Mouse (Mus musculus) embryonic facial prominence, embryonic 15.5 days (tissue): ENCODE results near the gene Gpd1l. TPM values are rescaled to one million over a fixed set of nuclear protein-coding genes. Genes with fewer than 3 reads are reported as not detected.
A peak's percentile ranks its signal among the peaks of the same experiment; 100 is the strongest.

Source experiments
- ATAC-seq: fragments of 200-750 bp; cut with Nextera tagmentation; 2 replicates; pipeline ENCODE4 v1.8.0; 2017; ENCODE audit warnings: low read depth, moderate TSS enrichment; ENCODE audit not compliant: insufficient number of reproducible peaks, low FRiP score, low TSS enrichment
- H3K27ac ChIP-seq: fragments of 300-500 bp; sonication (generic); replicated peaks from 2 replicates; pipeline ENCODE4 v1.5.1; 2015; ENCODE audit warnings: mild to moderate bottlenecking, inconsistent platforms
- H3K27me3 ChIP-seq: fragments of 300-500 bp; sonication (generic); 2 replicates; pipeline ENCODE4 v1.6.1; 2015; ENCODE audit warnings: inconsistent platforms
- H3K36me3 ChIP-seq: fragments of 300-500 bp; sonication (generic); 2 replicates; pipeline ENCODE4 v1.6.1; 2015; ENCODE audit warnings: mild to moderate bottlenecking, inconsistent platforms
- H3K4me1 ChIP-seq: fragments of 300-500 bp; sonication (generic); 2 replicates; pipeline ENCODE4 v1.6.1; 2015; ENCODE audit warnings: inconsistent platforms
- H3K4me2 ChIP-seq: fragments of 300-500 bp; sonication (generic); replicated peaks from 2 replicates; pipeline ENCODE4 v1.6.1; 2015; ENCODE audit warnings: mild to moderate bottlenecking, inconsistent platforms
- H3K4me3 ChIP-seq: fragments of 300-500 bp; sonication (generic); replicated peaks from 2 replicates; pipeline ENCODE4 v1.5.1; 2015; ENCODE audit warnings: mild to moderate bottlenecking, inconsistent platforms
- H3K9ac ChIP-seq: fragments of 300-500 bp; sonication (generic); 2 replicates; pipeline ENCODE4 v1.6.1; 2015; ENCODE audit warnings: inconsistent platforms
- H3K9me3 ChIP-seq: fragments of 300-500 bp; sonication (generic); replicated peaks from 2 replicates; pipeline ENCODE4 v1.6.1; 2016; ENCODE audit warnings: inconsistent platforms
- WGBS: fragments of 180-500 bp; shearing (Covaris S2); methylation state at CpG from one replicate; pipeline ENCODE4 v1.1.7; 2015; 5-methylcytosine and 5-hydroxymethylcytosine counted together
- polyA plus RNA-seq: library from polyadenylated mRNA; unstranded; fragments of >200 nt; fragmentation: Nextera tagmentation; extraction: Ambion mirVana; gene quantifications from 2 replicates; pipeline ENCODE4 v1.2.1, GENCODE M21; 2015

The Gpd1l gene
- polyA plus RNA-seq, 1 experiment from 2014 or later: 14.3 TPM

- Histone ChIP-seq H3K27ac (no peak overlapping the region), H3K27me3 (no peaks in the 10 kb centered on the region), H3K4me1 (peaks cover 11% of the 10 kb centered on the region; the same call in 1 of the 2 replicates), H3K4me3 (no peak overlapping the region), H3K36me3 (no peaks in the 10 kb centered on the region), H3K9ac (no peak overlapping the region), H3K9me3 (no peaks in the 10 kb centered on the region), H3K4me2 (no peak overlapping the region)
- WGBS: 83% methylated on average over 5 of the region's 5 CpGs
- ATAC-seq: no peak
Observed at GRCm38 (mm10) chr9:114888856-114889407, 44.9 kb downstream of the Gpd1l start.

GRCm38 (mm10) chr9:114887699-114888098 lies 46.1 kb downstream of the Gpd1l start:
- Histone ChIP-seq H3K4me2 (no peak overlapping the region), H3K9me3 (no peaks in the 10 kb centered on the region), H3K4me3 (no peak overlapping the region), H3K4me1 (peaks cover 11% of the 10 kb centered on the region; the same call in 1 of the 2 replicates), H3K27ac (no peak overlapping the region), H3K36me3 (no peaks in the 10 kb centered on the region), H3K9ac (no peak overlapping the region), H3K27me3 (no peaks in the 10 kb centered on the region)
- ATAC-seq: no peak
- WGBS: 78% methylated on average over 3 of the region's 3 CpGs

GRCm38 (mm10) chr9:114885991-114886662 lies 47.7 kb downstream of the Gpd1l start:
- 18% methylated on average over 8 of the region's 8 CpGs for WGBS
- no peak overlapping the region for H3K4me3 ChIP-seq
- peak; percentile 66 for ATAC-seq
- no peaks in the 10 kb centered on the region for H3K9me3 ChIP-seq
- peak overlapping the region; percentile 24; the same call in 1 of the 2 replicates for H3K27ac ChIP-seq
- no peaks in the 10 kb centered on the region for H3K27me3 ChIP-seq
- H3K4me1 ChIP-seq: peaks cover 11% of the 10 kb centered on the region; the same call in 1 of the 2 replicates
- no peak overlapping the region for H3K9ac ChIP-seq
- no peak overlapping the region; the same call in 1 of the 2 replicates for H3K4me2 ChIP-seq
- no peaks in the 10 kb centered on the region for H3K36me3 ChIP-seq

- Histone ChIP-seq H3K4me3 (no peak overlapping the region), H3K4me2 (no peak overlapping the region), H3K36me3 (no peaks in the 10 kb centered on the region), H3K9ac (no peak overlapping the region), H3K9me3 (no peaks in the 10 kb centered on the region), H3K4me1 (peaks cover 11% of the 10 kb centered on the region; the same call in 1 of the 2 replicates), H3K27me3 (no peaks in the 10 kb centered on the region), H3K27ac (peak overlapping the region; percentile 24; the same call in 1 of the 2 replicates)
- WGBS: 60% methylated on average over 4 of the region's 4 CpGs
- no peak; the same call in 1 of the 2 replicates for ATAC-seq
Observed at GRCm38 (mm10) chr9:114885564-114885963, 48.2 kb downstream of the Gpd1l start.

GRCm38 (mm10) chr9:114881977-114882376 lies 51.8 kb downstream of the Gpd1l start:
- WGBS: 72% methylated on average over 2 of the region's 2 CpGs
- Histone ChIP-seq H3K4me1 (peaks cover 9% of the 10 kb centered on the region; the same call in 1 of the 2 replicates), H3K9ac (no peak overlapping the region), H3K4me3 (no peak overlapping the region), H3K36me3 (no peaks in the 10 kb centered on the region), H3K27ac (no peak overlapping the region), H3K27me3 (no peaks in the 10 kb centered on the region), H3K4me2 (no peak overlapping the region), H3K9me3 (no peaks in the 10 kb centered on the region)
- no peak for ATAC-seq

GRCm38 (mm10) chr9:114855327-114855726 lies 78.5 kb downstream of the Gpd1l start:
- H3K9ac ChIP-seq: no peak overlapping the region
- no peak overlapping the region for H3K4me3 ChIP-seq
- no peak for ATAC-seq
- no peak overlapping the region for H3K4me2 ChIP-seq
- 57% methylated on average over 11 of the region's 11 CpGs for WGBS
- H3K27ac ChIP-seq: no peak overlapping the region
- 0 out of 2 replicates have a peak, but pooled peaks cover 3% of the 10 kb centered on the region for H3K4me1 ChIP-seq
- no peaks in the 10 kb centered on the region for H3K36me3 ChIP-seq
- no peaks in the 10 kb centered on the region for H3K9me3 ChIP-seq
- H3K27me3 ChIP-seq: no peaks in the 10 kb centered on the region

GRCm38 (mm10) chr9:114854686-114855085 lies 79.1 kb downstream of the Gpd1l start:
- Histone ChIP-seq H3K9ac (no peak overlapping the region), H3K36me3 (no peaks in the 10 kb centered on the region), H3K4me1 (0 out of 2 replicates have a peak, but pooled peaks cover 3% of the 10 kb centered on the region), H3K27me3 (no peaks in the 10 kb centered on the region), H3K4me2 (no peak overlapping the region), H3K4me3 (no peak overlapping the region), H3K9me3 (no peaks in the 10 kb centered on the region), H3K27ac (no peak overlapping the region)
- WGBS: 51% methylated on average over 9 of the region's 9 CpGs
- ATAC-seq: no peak

- 0 out of 2 replicates have a peak, but pooled peaks cover 3% of the 10 kb centered on the region for H3K4me1 ChIP-seq
- no peak for ATAC-seq
- no peaks in the 10 kb centered on the region for H3K9me3 ChIP-seq
- no peak overlapping the region for H3K27ac ChIP-seq
- 72% methylated on average over 15 of the region's 15 CpGs for WGBS
- H3K27me3 ChIP-seq: no peaks in the 10 kb centered on the region
- H3K4me2 ChIP-seq: no peak overlapping the region
- no peaks in the 10 kb centered on the region for H3K36me3 ChIP-seq
- H3K4me3 ChIP-seq: no peak overlapping the region
- H3K9ac ChIP-seq: no peak overlapping the region
Observed at GRCm38 (mm10) chr9:114853336-114853735, 80.5 kb downstream of the Gpd1l start.

GRCm38 (mm10) chr9:114851419-114852190 lies 82.2 kb downstream of the Gpd1l start:
- no peak overlapping the region for H3K9ac ChIP-seq
- 0 out of 2 replicates have a peak, but pooled peaks cover 3% of the 10 kb centered on the region for H3K4me1 ChIP-seq
- H3K9me3 ChIP-seq: no peaks in the 10 kb centered on the region
- no peak overlapping the region for H3K27ac ChIP-seq
- H3K4me2 ChIP-seq: no peak overlapping the region
- no peak for ATAC-seq
- H3K4me3 ChIP-seq: no peak overlapping the region
- WGBS: 55% methylated on average over 8 of the region's 8 CpGs
- H3K27me3 ChIP-seq: no peaks in the 10 kb centered on the region
- no peaks in the 10 kb centered on the region for H3K36me3 ChIP-seq
